Mouse (Mus musculus) macrophage (primary cell): ENCODE data around the gene Vav3. TPM values are rescaled to one million over a fixed set of nuclear protein-coding genes. Genes with fewer than 3 reads are reported as not detected.

ENCODE experiments used
- H3K27ac ChIP-seq: fragments of 350-480 bp; formaldehyde crosslinking; 2 replicates; pipeline ENCODE4 v1.9.0; 2021
- H3K36me3 ChIP-seq: fragments of 350-480 bp; formaldehyde crosslinking; 2 replicates; pipeline ENCODE4 v1.9.0; 2021; ENCODE audit errors: inconsistent target
- H3K4me3 ChIP-seq: fragments of 350-480 bp; formaldehyde crosslinking; 2 replicates; pipeline ENCODE4 v1.9.0; 2021; ENCODE audit errors: inconsistent target
- H3K79me2 ChIP-seq: fragments of 350-480 bp; formaldehyde crosslinking; 2 replicates; pipeline ENCODE4 v1.9.0; 2021; ENCODE audit errors: inconsistent target
- WGBS: methylation state at CpG from one replicate; pipeline ENCODE4 v1.1.7; 2026; ENCODE audit warnings: inconsistent platforms; ENCODE audit not compliant: missing documents; 5-methylcytosine and 5-hydroxymethylcytosine counted together
- polyA plus RNA-seq: library from polyadenylated mRNA; stranded (reverse); fragments of 250-400 nt; gene quantifications from 3 replicates; pipeline ENCODE4 v1.2.4, GENCODE M21; 2018; ENCODE audit warnings: inconsistent platforms

Vav3 gene
- polyA plus RNA-seq, 1 experiment from 2014 or later: 48.5 TPM

GRCm38 (mm10) chr3:109651479-109651878, 311.0 kb downstream of the Vav3 start:
- H3K27ac ChIP-seq: no peak overlapping the region
- WGBS: 98% methylated on average over 3 of the region's 3 CpGs
- no peaks in the 10 kb centered on the region for H3K79me2 ChIP-seq
- H3K4me3 ChIP-seq: no peak overlapping the region
- peaks cover 25% of the 10 kb centered on the region; the same call in 1 of the 2 replicates for H3K36me3 ChIP-seq

- H3K4me3 ChIP-seq: no peak overlapping the region
- 97% methylated on average over 12 of the region's 12 CpGs for WGBS
- no peak overlapping the region for H3K27ac ChIP-seq
- H3K36me3 ChIP-seq: 0 out of 2 replicates have a peak, but pooled peaks cover 23% of the 10 kb centered on the region
- H3K79me2 ChIP-seq: no peaks in the 10 kb centered on the region
Measured at GRCm38 (mm10) chr3:109652860-109653631, 312.6 kb downstream of the Vav3 start.

- WGBS: 100% methylated on average over 4 of the region's 4 CpGs
- H3K36me3 ChIP-seq: peaks cover 29% of the 10 kb centered on the region; the same call in 1 of the 2 replicates
- no peak overlapping the region for H3K27ac ChIP-seq
- H3K79me2 ChIP-seq: no peaks in the 10 kb centered on the region
- H3K4me3 ChIP-seq: no peak overlapping the region
Measured at GRCm38 (mm10) chr3:109654386-109654785, 313.9 kb downstream of the Vav3 start.

- H3K36me3 ChIP-seq: no peaks in the 10 kb centered on the region
- WGBS: 92% methylated on average over 4 of the region's 4 CpGs
Measured at GRCm38 (mm10) chr3:109671716-109672115, 331.3 kb downstream of the Vav3 start.

GRCm38 (mm10) chr3:109672925-109673324, 332.5 kb downstream of the Vav3 start:
- no peaks in the 10 kb centered on the region for H3K36me3 ChIP-seq
- H3K27ac ChIP-seq: no peak overlapping the region
- H3K4me3 ChIP-seq: no peak overlapping the region
- H3K79me2 ChIP-seq: no peaks in the 10 kb centered on the region
- WGBS: 100% methylated on average over 1 of the region's 1 CpGs

More at GRCm38 (mm10) chr3:109671716-109672115, 331.3 kb downstream of the Vav3 start:
- Histone ChIP-seq H3K27ac (no peak overlapping the region), H3K79me2 (no peaks in the 10 kb centered on the region), H3K4me3 (no peak overlapping the region)

GRCm38 (mm10) chr3:109680281-109680680, 339.8 kb downstream of the Vav3 start:
- Histone ChIP-seq H3K36me3 (peaks cover 23% of the 10 kb centered on the region), H3K79me2 (no peaks in the 10 kb centered on the region), H3K27ac (no peak overlapping the region), H3K4me3 (no peak overlapping the region)
- WGBS: 81% methylated on average over 2 of the region's 2 CpGs

GRCm38 (mm10) chr3:109681863-109682262, 341.4 kb downstream of the Vav3 start:
- H3K36me3 ChIP-seq: peaks cover 23% of the 10 kb centered on the region
- H3K4me3 ChIP-seq: no peak overlapping the region
- no peaks in the 10 kb centered on the region for H3K79me2 ChIP-seq
- 99% methylated on average over 5 of the region's 5 CpGs for WGBS
- no peak overlapping the region for H3K27ac ChIP-seq

- 96% methylated on average over 5 of the region's 5 CpGs for WGBS
- Histone ChIP-seq H3K79me2 (no peaks in the 10 kb centered on the region), H3K4me3 (no peak overlapping the region), H3K27ac (no peak overlapping the region), H3K36me3 (peaks cover 23% of the 10 kb centered on the region)
Measured at GRCm38 (mm10) chr3:109683608-109684295, 343.3 kb downstream of the Vav3 start.

GRCm38 (mm10) chr3:109690566-109690965, 350.1 kb downstream of the Vav3 start:
- no peak overlapping the region for H3K4me3 ChIP-seq
- H3K79me2 ChIP-seq: no peaks in the 10 kb centered on the region
- H3K27ac ChIP-seq: no peak overlapping the region
- 88% methylated on average over 2 of the region's 2 CpGs for WGBS
- H3K36me3 ChIP-seq: no peaks in the 10 kb centered on the region

GRCm38 (mm10) chr3:109692613-109693012, 352.2 kb downstream of the Vav3 start:
- WGBS: 76% methylated on average over 3 of the region's 3 CpGs

GRCm38 (mm10) chr3:109701301-109701700, 360.8 kb downstream of the Vav3 start:
- no peak overlapping the region for H3K4me3 ChIP-seq
- no peaks in the 10 kb centered on the region for H3K36me3 ChIP-seq
- WGBS: 88% methylated on average over 1 of the region's 1 CpGs
- no peak overlapping the region for H3K27ac ChIP-seq
- no peaks in the 10 kb centered on the region for H3K79me2 ChIP-seq

More at GRCm38 (mm10) chr3:109692613-109693012, 352.2 kb downstream of the Vav3 start:
- H3K79me2 ChIP-seq: no peaks in the 10 kb centered on the region
- no peak overlapping the region for H3K27ac ChIP-seq
- H3K4me3 ChIP-seq: no peak overlapping the region
- no peaks in the 10 kb centered on the region for H3K36me3 ChIP-seq

GRCm38 (mm10) chr3:109707786-109708460, 367.5 kb downstream of the Vav3 start:
- no peak overlapping the region for H3K27ac ChIP-seq
- H3K36me3 ChIP-seq: no peaks in the 10 kb centered on the region
- no peak overlapping the region for H3K4me3 ChIP-seq
- 91% methylated on average over 2 of the region's 2 CpGs for WGBS
- H3K79me2 ChIP-seq: no peaks in the 10 kb centered on the region

GRCm38 (mm10) chr3:109711751-109712150, 371.3 kb downstream of the Vav3 start:
- no peaks in the 10 kb centered on the region for H3K79me2 ChIP-seq
- WGBS: 89% methylated on average over 7 of the region's 7 CpGs
- no peak overlapping the region for H3K4me3 ChIP-seq
- no peaks in the 10 kb centered on the region for H3K36me3 ChIP-seq
- no peak overlapping the region for H3K27ac ChIP-seq

GRCm38 (mm10) chr3:109714476-109714875, 374.0 kb downstream of the Vav3 start:
- Histone ChIP-seq H3K4me3 (no peak overlapping the region), H3K36me3 (no peaks in the 10 kb centered on the region), H3K79me2 (no peaks in the 10 kb centered on the region), H3K27ac (no peak overlapping the region)

- no peaks in the 10 kb centered on the region for H3K79me2 ChIP-seq
- H3K36me3 ChIP-seq: no peaks in the 10 kb centered on the region
- no peak overlapping the region for H3K27ac ChIP-seq
- no peak overlapping the region for H3K4me3 ChIP-seq
- 98% methylated on average over 3 of the region's 3 CpGs for WGBS
Measured at GRCm38 (mm10) chr3:109721753-109722152, 381.3 kb downstream of the Vav3 start.
